Mouse (Mus musculus): Measurements from ENCODE around the gene Prrc2b.

DNA sequence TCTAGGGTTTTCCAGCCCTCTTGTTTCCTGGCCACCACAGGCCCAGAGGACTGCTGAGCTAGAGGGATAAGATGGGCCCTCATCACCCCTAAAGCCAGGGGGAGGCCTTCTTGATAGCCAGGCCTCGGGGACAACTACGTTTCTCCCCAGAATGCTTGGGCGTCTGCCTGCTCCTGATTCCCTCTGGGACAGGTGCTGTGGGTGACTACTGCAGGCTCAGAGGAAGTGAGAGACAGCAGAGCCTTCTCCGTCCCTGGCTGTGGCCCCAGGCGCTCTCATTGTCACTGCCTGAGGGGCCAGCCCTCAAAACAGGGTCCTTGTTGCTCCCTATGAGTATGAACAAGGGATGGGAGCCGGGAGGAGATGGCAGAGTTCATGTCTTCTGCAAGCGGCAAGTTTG, 45.0 kb upstream of the Prrc2b start:
- TF ChIP-seq CTCF (IDR thresholded peaks at IDR 0.05; ENCODE audit: low read depth) (no peak), EP300 (IDR thresholded peaks at IDR 0.05; ENCODE audit: low read depth) (no peak)
